Mouse (Mus musculus) induced T-regulatory cell, adult 2 months (primary cell): ENCODE measurements around the gene Naa20.

Experiments used
- DNase-seq: peaks from one replicate; pipeline ENCODE4 v3.0.0-alpha.2; 2012; ENCODE audit warnings: low read depth

Naa20 gene

GRCm38 (mm10) chr2:145950239-145950638 is 48.3 kb downstream of the Naa20 start:
- no peak for DNase-seq

GRCm38 (mm10) chr2:145952726-145953125 is 50.8 kb downstream of the Naa20 start:
- DNase-seq: no peak

- DNase-seq: no peak
Observed at GRCm38 (mm10) chr2:145955844-145956243, 53.9 kb downstream of the Naa20 start.

GRCm38 (mm10) chr2:145956318-145956717 is 54.4 kb downstream of the Naa20 start:
- no peak for DNase-seq

GRCm38 (mm10) chr2:145957450-145957849 is 55.6 kb downstream of the Naa20 start:
- peak; percentile 62 for DNase-seq

- no peak for DNase-seq
Observed at GRCm38 (mm10) chr2:145958097-145958496, 56.2 kb downstream of the Naa20 start.

GRCm38 (mm10) chr2:145958551-145958950 is 56.7 kb downstream of the Naa20 start:
- DNase-seq: no peak

GRCm38 (mm10) chr2:145961861-145962260 is 60.0 kb downstream of the Naa20 start:
- DNase-seq: no peak
